Mouse (Mus musculus) spleen, adult 2 months (tissue): ENCODE measurements around the gene Grhl1.

Experiments
- CTCF ChIP-seq: fragments of 200-500 bp; IDR thresholded peaks from 2 replicates; pipeline ENCODE4 v1.5.1; 2011; ENCODE audit warnings: mild to moderate bottlenecking, inconsistent platforms; ENCODE audit not compliant: insufficient read depth, insufficient read length, insufficient replicate concordance; ENCODE audit errors: extremely low read depth
- POLR2A ChIP-seq: fragments of 200-500 bp; IDR thresholded peaks from 2 replicates; pipeline ENCODE4 v1.6.1; 2011; ENCODE audit warnings: low read depth, low read length, inconsistent platforms

DNA sequence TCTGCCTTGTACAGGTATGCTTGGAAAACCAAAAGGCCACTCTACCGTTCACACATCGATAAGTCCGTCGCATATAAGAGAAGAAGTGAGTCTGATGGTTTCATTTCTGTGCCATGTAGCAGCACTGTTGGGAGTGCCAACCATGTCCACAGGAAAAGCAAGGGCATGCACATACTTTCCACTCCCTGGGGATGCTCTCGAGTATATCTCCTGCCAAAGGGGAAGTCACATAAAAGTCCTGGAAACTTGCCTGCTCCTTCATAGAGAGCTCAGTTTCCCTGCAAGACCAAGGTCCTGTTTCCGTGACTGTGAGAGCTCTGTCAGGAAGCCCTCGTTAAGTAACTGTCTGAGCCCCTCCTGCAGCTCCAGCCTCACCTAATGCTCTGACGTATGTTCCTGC, 16.1 kb upstream of the Grhl1 start:
- TF ChIP-seq POLR2A (no peak), CTCF (no peak)
